27 mouse cellular contexts compared by ENCODE assay signal in the genomic region with DNA sequence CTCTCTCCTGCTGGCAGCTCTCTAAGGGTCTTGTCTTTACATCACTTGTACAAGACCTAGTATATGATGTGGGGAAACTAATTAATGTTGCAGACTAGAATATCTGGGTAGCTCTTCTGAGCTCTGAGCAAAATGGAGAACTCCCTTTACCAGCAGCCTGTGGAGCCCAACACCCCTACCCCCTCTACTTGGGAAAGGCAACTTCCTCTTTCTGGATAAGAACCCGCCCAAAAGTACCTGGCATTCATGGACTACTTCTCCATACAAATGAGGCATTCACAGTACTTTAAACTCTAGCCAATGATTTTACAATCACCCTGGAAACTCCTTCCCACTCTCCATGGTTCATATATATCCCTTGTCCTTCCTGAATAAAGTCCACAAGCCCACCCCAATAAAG. TPM values are rescaled to one million over a fixed set of nuclear protein-coding genes. Genes with fewer than 3 reads are reported as not detected.
DNase-seq lines count a peak whose midpoint lies in the region; ATAC-seq and TF ChIP-seq lines count a peak whose summit lies in the region.
"Had no signal": no experiment of that assay in that cellular context is flagged by ENCODE, and none has a peak within 500 bp of the region (broad histone marks: within the 10 kb centered on the region; RNA-seq: fewer than 3 reads in every experiment).

No protein-coding gene starts in this region.

- TF ChIP-seq CTCF in G1E (IDR thresholded peaks at IDR 0.05; ENCODE audit: low read depth, low read length): no peak
- TF ChIP-seq CTCF in bone marrow macrophage, adult 2 months (IDR thresholded peaks at IDR 0.05; ENCODE audit: low read depth, low read length): no peak

- peak overlapping the region; percentile 30; the same call in 1 of the 2 replicates for H3K27ac ChIP-seq in bone marrow macrophage, adult 2 months (ENCODE audit: insufficient read depth, low read depth, low read length)
- no peak overlapping the region for H3K27ac ChIP-seq in neural tube, embryonic 15.5 days (replicated peaks)
- H3K27ac ChIP-seq: embryonic facial prominence, embryonic 15.5 days; gastrocnemius, adult 2 months; hindbrain, embryonic 12.5 days; kidney, embryonic 15.5 days; limb, embryonic 10.5 days; liver, embryonic 13.5 days had no signal

- 0 out of 2 replicates have a peak, but pooled peaks have one; percentile 28 for ATAC-seq in G1E (ENCODE audit: extremely low read depth, insufficient number of reproducible peaks, low FRiP score, poor library complexity, severe bottlenecking)
- no peak for ATAC-seq in neural tube, embryonic 15.5 days (ENCODE audit: low FRiP score)
- ATAC-seq: forebrain, embryonic 14.5 days; intestine, postnatal 0 days; midbrain, embryonic 16.5 days had no signal

- H3K4me2 ChIP-seq in neural tube, embryonic 15.5 days: no peak overlapping the region
- H3K4me2 ChIP-seq: embryonic facial prominence, embryonic 15.5 days; heart, embryonic 12.5 days; hindbrain, embryonic 12.5 days; kidney, embryonic 15.5 days; liver, embryonic 13.5 days had no signal

- H3K4me3 ChIP-seq in G1E (ENCODE audit: low read depth, low read length): no peak overlapping the region
- no peak overlapping the region for H3K4me3 ChIP-seq in bone marrow macrophage, adult 2 months (ENCODE audit: insufficient read depth, low read length)
- no peak overlapping the region for H3K4me3 ChIP-seq in neural tube, embryonic 15.5 days (replicated peaks)
- H3K4me3 ChIP-seq: embryonic facial prominence, embryonic 15.5 days; gastrocnemius, adult 2 months; heart, embryonic 12.5 days; hindbrain, embryonic 12.5 days; kidney, embryonic 15.5 days; limb, embryonic 10.5 days; liver, embryonic 13.5 days had no signal

- DNase-seq in lung, postnatal 25 days (ENCODE audit: low spot score): peak; percentile 33
- no peak for DNase-seq in lung, postnatal 14 days
- peak; percentile 82 for DNase-seq in G1E (ENCODE audit: low spot score)
- peak; percentile 9 to 13 for DNase-seq in monocyte, adult 2 months (ENCODE audit: low read depth in 1 of 2, low spot score in 2 of 2)
- no peak for DNase-seq in heart, adult 18-20 months
- DNase-seq in kidney, postnatal 36 days: no peak
- DNase-seq: adrenal gland, postnatal 14 days; cerebellum, adult 8-10 months; cerebellum, postnatal 36 days; gastrocnemius, adult 2 months; heart, postnatal 10 days; kidney, postnatal 4 days; liver, embryonic 13.5 days; spleen, adult 18-20 months; thymus, postnatal 14 days had no signal

- peaks cover 29% of the 10 kb centered on the region for H3K4me1 ChIP-seq in G1E (ENCODE audit: insufficient read depth, low read depth, low read length)
- H3K4me1 ChIP-seq in bone marrow macrophage, adult 2 months (ENCODE audit: control insufficient read depth, insufficient read depth, low read length): peaks cover 23% of the 10 kb centered on the region
- no peaks in the 10 kb centered on the region for H3K4me1 ChIP-seq in neural tube, embryonic 15.5 days
- H3K4me1 ChIP-seq: embryonic facial prominence, embryonic 15.5 days; heart, embryonic 12.5 days; hindbrain, embryonic 12.5 days; kidney, embryonic 15.5 days; limb, embryonic 10.5 days; liver, embryonic 13.5 days had no signal

- no peak overlapping the region for H3K9ac ChIP-seq in neural tube, embryonic 15.5 days (replicated peaks)
- H3K9ac ChIP-seq: embryonic facial prominence, embryonic 15.5 days; heart, embryonic 12.5 days; hindbrain, embryonic 12.5 days; kidney, embryonic 15.5 days; liver, embryonic 13.5 days had no signal

- 82% methylated on average over 1 of the region's 1 CpGs for WGBS in neural tube, embryonic 15.5 days

- no peaks in the 10 kb centered on the region for H3K27me3 ChIP-seq in G1E (ENCODE audit: insufficient read depth, low read length)
- no peaks in the 10 kb centered on the region for H3K27me3 ChIP-seq in neural tube, embryonic 15.5 days (replicated peaks)
- H3K27me3 ChIP-seq: embryonic facial prominence, embryonic 15.5 days; heart, embryonic 12.5 days; hindbrain, embryonic 12.5 days; kidney, embryonic 15.5 days; liver, embryonic 13.5 days had no signal

- peaks cover 95% of the 10 kb centered on the region for H3K36me3 ChIP-seq in G1E (replicated peaks)
- peaks cover 90% of the 10 kb centered on the region for H3K36me3 ChIP-seq in neural tube, embryonic 15.5 days

- TF ChIP-seq POLR2A in bone marrow macrophage, adult 2 months (IDR thresholded peaks at IDR 0.05; ENCODE audit: borderline replicate concordance, low read depth, low read length): no peak

- H3K9me3 ChIP-seq in G1E (replicated peaks): no peaks in the 10 kb centered on the region
- no peaks in the 10 kb centered on the region for H3K9me3 ChIP-seq in neural tube, embryonic 15.5 days (replicated peaks)
- H3K9me3 ChIP-seq: embryonic facial prominence, embryonic 15.5 days; heart, embryonic 12.5 days; hindbrain, embryonic 12.5 days; kidney, embryonic 15.5 days; limb, embryonic 10.5 days; liver, embryonic 13.5 days had no signal

RNA-seq across cellular contexts. Expression of gene Slc4a1ap, which starts 14.3 kb away (rescaled TPM):
- 46.6 and 51.9 TPM in 2 replicates for total RNA-seq in G1E (2014; fragmentation: Nextera tagmentation)
- total RNA-seq in G1E (2017): 41.3 and 54.4 TPM in 2 replicates
- 17.4 and 20.7 TPM in 2 replicates for polyA plus RNA-seq in G1E (2012)
- 37.2 and 44.5 TPM in 2 replicates for polyA plus RNA-seq in bone marrow macrophage, adult 2 months (2012; ENCODE audit: insufficient read depth, insufficient read length, missing spikeins)
- 32.4 and 38.1 TPM in 2 replicates for polyA plus RNA-seq in neural tube, embryonic 15.5 days (2015; fragmentation: Nextera tagmentation; extraction: Ambion mirVana)
- 10 to 100 TPM; 20.8 to 21.7 TPM for total RNA-seq in heart, adult 18-20 months (2021)

RNA-seq across cellular contexts. Expression of gene Supt7l, which starts 15.1 kb away (rescaled TPM):
- 32.4 and 37.8 TPM in 2 replicates for total RNA-seq in G1E (2014; fragmentation: Nextera tagmentation)
- 26.1 and 30.0 TPM in 2 replicates for total RNA-seq in G1E (2017)
- polyA plus RNA-seq in G1E (2012): 7.4 and 13.1 TPM in 2 replicates
- polyA plus RNA-seq in bone marrow macrophage, adult 2 months (2012; ENCODE audit: insufficient read depth, insufficient read length, missing spikeins): 16.2 and 17.9 TPM in 2 replicates
- polyA plus RNA-seq in neural tube, embryonic 15.5 days (2015; fragmentation: Nextera tagmentation; extraction: Ambion mirVana): 25.5 and 26.0 TPM in 2 replicates
- 10 to 100 TPM; 13.0 to 13.9 TPM for total RNA-seq in heart, adult 18-20 months (2021)

RNA-seq across cellular contexts. Expression of gene Gpn1, which starts 17.9 kb away (rescaled TPM):
- total RNA-seq in G1E (2014; fragmentation: Nextera tagmentation) (17.3 and 19.6 TPM in 2 replicates), G1E (2017) (33.2 and 34.2 TPM in 2 replicates)
- polyA plus RNA-seq in G1E (2012): 34.0 and 35.5 TPM in 2 replicates
- 13.8 and 17.3 TPM in 2 replicates for polyA plus RNA-seq in bone marrow macrophage, adult 2 months (2012; ENCODE audit: insufficient read depth, insufficient read length, missing spikeins)
- polyA plus RNA-seq in neural tube, embryonic 15.5 days (2015; fragmentation: Nextera tagmentation; extraction: Ambion mirVana): 76.5 and 80.8 TPM in 2 replicates
- total RNA-seq in heart, adult 18-20 months (2021): 10 to 100 TPM; 25.4 to 26.0 TPM

RNA-seq across cellular contexts. Expression of gene 4930548H24Rik, which starts 26.9 kb away (rescaled TPM):
- 0.34 TPM in 1 of 2 replicates, not detected in the other for total RNA-seq in G1E (2014; fragmentation: Nextera tagmentation)
- total RNA-seq in G1E (2017): 0.29 and 0.55 TPM in 2 replicates
- polyA plus RNA-seq in G1E (2012): not detected in 2 replicates
- not detected in 2 replicates for polyA plus RNA-seq in bone marrow macrophage, adult 2 months (2012; ENCODE audit: insufficient read depth, insufficient read length, missing spikeins)
- not detected in 2 replicates for polyA plus RNA-seq in neural tube, embryonic 15.5 days (2015; fragmentation: Nextera tagmentation; extraction: Ambion mirVana)
- total RNA-seq in heart, adult 18-20 months (2021): not detected
- total RNA-seq: adrenal gland, postnatal 14 days had no signal
- polyA plus RNA-seq: forebrain, embryonic 14.5 days; frontal cortex, adult 2 months; heart, embryonic 12.5 days; hindbrain, embryonic 12.5 days; intestine, postnatal 0 days; kidney, embryonic 15.5 days; limb, embryonic 10.5 days; liver, embryonic 13.5 days; lung, embryonic 16.5 days; midbrain, embryonic 16.5 days had no signal

Comparison
In these comparisons a context has a peak if more than half of its experiments do, and no peak if none do; other contexts are left out.
1. DNase-seq: peak in lung, postnatal 25 days (single experiment), G1E (single experiment) and monocyte, adult 2 months (2 of 2); none in lung, postnatal 14 days (single experiment), heart, adult 18-20 months (0 of 2) and kidney, postnatal 36 days (0 of 2).